Mouse (Mus musculus) ES-E14 (cell line): ENCODE results near the gene Ccnb1.

Source experiments
- CHD2 ChIP-seq: IDR thresholded peaks from 2 replicates; pipeline ENCODE4 v1.6.1; 2014; ENCODE audit warnings: mild to moderate bottlenecking, low read depth, low read length, inconsistent platforms
- HCFC1 ChIP-seq: IDR thresholded peaks from 2 replicates; pipeline ENCODE4 v1.6.1; 2012; ENCODE audit warnings: low read length, inconsistent platforms, borderline replicate concordance; ENCODE audit not compliant: insufficient read depth
- MAFK ChIP-seq: IDR thresholded peaks from 2 replicates; pipeline ENCODE4 v1.6.1; 2014; ENCODE audit warnings: mild to moderate bottlenecking, low read depth, low read length, inconsistent platforms; ENCODE audit not compliant: insufficient read depth
- ZC3H11A ChIP-seq: IDR thresholded peaks from 2 replicates; pipeline ENCODE4 v1.6.1; 2012; ENCODE audit warnings: low read depth, mild to moderate bottlenecking, inconsistent platforms, low read length, borderline replicate concordance
- ZNF384 ChIP-seq: IDR thresholded peaks from 2 replicates; pipeline ENCODE4 v1.6.1; 2012; ENCODE audit warnings: low read depth, low read length, inconsistent platforms

DNA sequence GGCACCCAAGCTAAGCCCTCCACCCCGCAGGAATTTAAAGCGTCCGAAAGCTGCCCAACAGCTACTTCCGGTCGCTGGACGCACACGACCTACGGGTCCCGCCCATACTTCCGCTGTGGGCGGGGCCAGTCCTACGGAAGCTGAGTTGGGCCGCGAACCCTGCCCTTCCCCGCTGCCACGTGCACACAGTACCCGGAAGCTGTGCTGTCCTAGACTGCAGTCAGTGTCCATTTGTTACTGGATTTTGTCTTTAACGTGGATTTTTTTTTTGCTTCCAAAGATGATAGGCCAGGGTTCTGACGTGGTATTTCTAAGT, 55.6 kb downstream of the Ccnb1 start, which contains the start of gene Cdk7:
- TF ChIP-seq ZC3H11A (no peak), HCFC1 (peak; percentile 76), ZNF384 (0 out of 2 replicates have a peak, but pooled peaks have one; percentile 6), MAFK (no peak), CHD2 (peak; percentile 44; the same call in 1 of the 2 replicates)
